23 mouse cellular contexts compared by ENCODE assay signal in the genomic region with DNA sequence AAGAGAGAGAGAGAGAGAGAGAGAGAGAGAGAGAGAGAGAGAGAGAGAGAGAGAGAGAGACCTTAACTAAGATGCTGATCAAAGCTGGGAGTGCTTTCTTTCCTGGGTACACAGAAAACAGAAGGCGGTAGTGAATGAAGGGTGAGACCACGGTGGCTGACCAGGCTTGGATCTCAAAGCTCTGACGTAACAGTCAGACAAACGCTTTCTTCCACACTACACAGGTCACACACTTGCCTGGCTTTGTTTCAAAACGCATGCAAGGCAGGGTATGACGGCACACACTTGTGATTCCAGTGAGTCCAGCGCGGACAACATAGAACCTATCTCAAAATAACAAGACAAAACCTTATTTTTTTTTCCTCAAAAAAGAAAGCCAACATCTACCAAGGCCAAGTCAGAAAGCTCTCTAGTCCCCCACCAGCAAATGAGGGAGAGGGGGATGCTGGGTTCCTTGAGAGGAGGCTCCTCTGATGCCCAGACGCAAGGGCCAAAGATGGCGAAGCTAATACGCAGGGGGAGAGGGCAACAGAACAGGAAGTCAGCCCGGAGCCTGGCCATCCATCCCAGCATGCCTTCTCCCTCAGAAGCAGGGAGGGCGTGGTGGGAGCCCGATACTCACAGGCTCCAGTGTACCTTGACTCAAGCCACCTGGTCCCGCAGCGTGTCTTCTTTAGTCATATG.
"Had no signal": no experiment of that assay in that cellular context is flagged by ENCODE, and none has a peak within 500 bp of the region (broad histone marks: within the 10 kb centered on the region; RNA-seq: fewer than 3 reads in every experiment).

No protein-coding gene starts in this region.

- DNase-seq: kidney, adult 9 months; kidney, postnatal 14 days; kidney, postnatal 4 days; liver; lung, adult 18-20 months; lung, postnatal 10 days; lung, postnatal 36 days; midbrain, embryonic 14.5 days; right cerebral cortex, adult 18-20 months; right cerebral cortex, postnatal 14 days; right cerebral cortex, postnatal 4 days; thymus, adult 18-20 months; thymus, postnatal 36 days had no signal

- H3K4me1 ChIP-seq: limb, embryonic 10.5 days; liver, embryonic 12.5 days; liver, embryonic 15.5 days; lung, embryonic 15.5 days; megakaryocyte, embryonic 14.5 days; neural tube, embryonic 12.5 days; neural tube, embryonic 15.5 days; stomach, embryonic 15.5 days had no signal

- H3K4me3 ChIP-seq: limb, embryonic 10.5 days; limb, embryonic 13.5 days; liver, embryonic 12.5 days; liver, embryonic 15.5 days; lung, embryonic 15.5 days; megakaryocyte, embryonic 14.5 days; midbrain, embryonic 10.5 days; neural tube, embryonic 12.5 days; neural tube, embryonic 15.5 days; stomach, embryonic 15.5 days had no signal

- ATAC-seq: liver, embryonic 12.5 days had no signal

- H3K36me3 ChIP-seq: limb, embryonic 10.5 days; limb, embryonic 13.5 days; liver, embryonic 12.5 days; liver, embryonic 15.5 days; lung, embryonic 15.5 days; midbrain, embryonic 10.5 days; neural tube, embryonic 12.5 days; neural tube, embryonic 15.5 days; stomach, embryonic 15.5 days had no signal

- H3K4me2 ChIP-seq: limb, embryonic 13.5 days; liver, embryonic 12.5 days; liver, embryonic 15.5 days; lung, embryonic 15.5 days; neural tube, embryonic 12.5 days; neural tube, embryonic 15.5 days; stomach, embryonic 15.5 days had no signal

- H3K27me3 ChIP-seq: limb, embryonic 13.5 days; liver, embryonic 12.5 days; liver, embryonic 15.5 days; lung, embryonic 15.5 days; megakaryocyte, embryonic 14.5 days; neural tube, embryonic 12.5 days; neural tube, embryonic 15.5 days; stomach, embryonic 15.5 days had no signal

- H3K27ac ChIP-seq: limb, embryonic 10.5 days; limb, embryonic 13.5 days; liver, embryonic 12.5 days; liver, embryonic 15.5 days; lung, embryonic 15.5 days; midbrain, embryonic 10.5 days; neural tube, embryonic 12.5 days; neural tube, embryonic 15.5 days; stomach, embryonic 15.5 days had no signal

- H3K9ac ChIP-seq: limb, embryonic 13.5 days; liver, embryonic 12.5 days; liver, embryonic 15.5 days; lung, embryonic 15.5 days; neural tube, embryonic 12.5 days; neural tube, embryonic 15.5 days; stomach, embryonic 15.5 days had no signal

- H3K9me3 ChIP-seq: limb, embryonic 10.5 days; limb, embryonic 13.5 days; liver, embryonic 12.5 days; liver, embryonic 15.5 days; lung, embryonic 15.5 days; neural tube, embryonic 15.5 days; stomach, embryonic 15.5 days had no signal
